Mouse (Mus musculus) lung, postnatal 14 days (tissue): ENCODE results near the gene Ptgr1.

Experiments used
- DNase-seq: peaks from one replicate; pipeline ENCODE4 v3.0.0; 2021

Gene Ptgr1

GRCm38 (mm10) chr4:58990609-58991434 is 3.9 kb upstream of the Ptgr1 start:
- no peak for DNase-seq

- no peak for DNase-seq
Measured at GRCm38 (mm10) chr4:58989303-58989898, 2.5 kb upstream of the Ptgr1 start.

- DNase-seq, result peak; percentile 85
Measured at GRCm38 (mm10) chr4:58985157-58985648, 1.7 kb downstream of the Ptgr1 start.

- no peak for DNase-seq
Measured at GRCm38 (mm10) chr4:58982806-58983205, 4.1 kb downstream of the Ptgr1 start.

GRCm38 (mm10) chr4:58981421-58981820 is 5.5 kb downstream of the Ptgr1 start:
- DNase-seq, result no peak

GRCm38 (mm10) chr4:58975711-58976110 is 11.2 kb downstream of the Ptgr1 start:
- no peak for DNase-seq

GRCm38 (mm10) chr4:58970678-58971077 is 16.2 kb downstream of the Ptgr1 start:
- no peak for DNase-seq

GRCm38 (mm10) chr4:58965136-58965535 is 21.8 kb downstream of the Ptgr1 start:
- no peak for DNase-seq

GRCm38 (mm10) chr4:58963271-58963670 is 23.6 kb downstream of the Ptgr1 start:
- no peak for DNase-seq

- no peak for DNase-seq
Measured at GRCm38 (mm10) chr4:58961719-58962118, 25.2 kb downstream of the Ptgr1 start.

- DNase-seq, result no peak
Measured at GRCm38 (mm10) chr4:58952630-58953029, 34.3 kb downstream of the Ptgr1 start.

GRCm38 (mm10) chr4:58948391-58948790 is 38.5 kb downstream of the Ptgr1 start:
- DNase-seq, result no peak

GRCm38 (mm10) chr4:58944695-58945094 is 42.2 kb downstream of the Ptgr1 start:
- DNase-seq, result no peak

- no peak for DNase-seq
Measured at GRCm38 (mm10) chr4:58944206-58944553, 42.7 kb downstream of the Ptgr1 start.

- peak; percentile 67 for DNase-seq
Measured at GRCm38 (mm10) chr4:58943420-58944205, 43.3 kb downstream of the Ptgr1 start, which contains the start of gene Zkscan16. Gene Zkscan16 (plus strand): TSS chr4:58943628.

GRCm38 (mm10) chr4:58942942-58943341 is 44.0 kb downstream of the Ptgr1 start:
- no peak for DNase-seq

- DNase-seq, result no peak
Measured at GRCm38 (mm10) chr4:58941638-58942037, 45.3 kb downstream of the Ptgr1 start.

- no peak for DNase-seq
Measured at GRCm38 (mm10) chr4:58935846-58936245, 51.1 kb downstream of the Ptgr1 start.

- peak; percentile 55 for DNase-seq
Measured at GRCm38 (mm10) chr4:58934746-58935476, 52.0 kb downstream of the Ptgr1 start.

GRCm38 (mm10) chr4:58934308-58934707 is 52.6 kb downstream of the Ptgr1 start:
- DNase-seq, result no peak

GRCm38 (mm10) chr4:58932541-58932940 is 54.4 kb downstream of the Ptgr1 start:
- no peak for DNase-seq

- DNase-seq, result no peak
Measured at GRCm38 (mm10) chr4:58927661-58928060, 59.3 kb downstream of the Ptgr1 start.

- DNase-seq, result no peak
Measured at GRCm38 (mm10) chr4:58926120-58926519, 60.8 kb downstream of the Ptgr1 start.
